Mouse (Mus musculus) CH12.LX (cell line): ENCODE measurements around the gene Ntrk3. TPM values are rescaled to one million over a fixed set of nuclear protein-coding genes. Genes with fewer than 3 reads are reported as not detected.

Experiments used
- DNase-seq: peaks from one replicate; pipeline ENCODE4 v3.0.0-alpha.2; 2013; ENCODE audit errors: extremely low read depth
- H3K27ac ChIP-seq: 2 replicates; pipeline ENCODE4 v1.5.1; 2012; ENCODE audit warnings: low read depth, mild to moderate bottlenecking, control low read depth, moderate library complexity; ENCODE audit not compliant: insufficient read depth
- H3K27me3 ChIP-seq: replicated peaks from 2 replicates; pipeline ENCODE3; 2012; ENCODE audit warnings: inconsistent platforms
- H3K36me3 ChIP-seq, 2 experiments: replicated peaks in 1 of 2; 2 replicates each; pipeline versions ENCODE3 to v1.6.1; 2012; ENCODE audit warnings: inconsistent platforms in 1 of 2, low read length in 1 of 2, mild to moderate bottlenecking in 1 of 2, mixed read lengths in 1 of 2, moderate library complexity in 1 of 2; ENCODE audit not compliant: control insufficient read depth in 1 of 2, insufficient read depth in 1 of 2
- H3K4me1 ChIP-seq, 2 experiments: 2 replicates each; pipeline ENCODE4 v1.6.1; 2012; ENCODE audit warnings: inconsistent platforms in 1 of 2, moderate library complexity in 1 of 2; ENCODE audit not compliant: insufficient read depth in 2 of 2, control insufficient read depth in 1 of 2
- H3K4me2 ChIP-seq: 2 replicates; pipeline ENCODE4 v1.6.1; 2012; ENCODE audit warnings: low read depth, mild to moderate bottlenecking, control low read depth; ENCODE audit not compliant: poor library complexity, insufficient read depth, severe bottlenecking
- H3K4me3 ChIP-seq, 3 experiments: fragments of 150-350 bp in 1 of 3; sonication (generic) in 1 of 3; replicated peaks in 1 of 3; 2 replicates each; pipeline versions ENCODE3 to v1.5.1; 2011 to 2012; ENCODE audit warnings: low read depth in 2 of 3, low read length in 2 of 3, mild to moderate bottlenecking in 2 of 3, moderate library complexity in 2 of 3, control low read depth in 1 of 3, improper control_type of control experiment in 1 of 3, inconsistent platforms in 1 of 3, mixed read lengths in 1 of 3; ENCODE audit not compliant: poor library complexity in 1 of 3
- H3K79me2 ChIP-seq: replicated peaks from 2 replicates; pipeline ENCODE4 v1.6.1; 2012; ENCODE audit warnings: mild to moderate bottlenecking, moderate library complexity; ENCODE audit not compliant: control insufficient read depth, poor library complexity, insufficient read depth, severe bottlenecking; ENCODE audit errors: extremely low read depth
- H3K9ac ChIP-seq: 2 replicates; pipeline ENCODE4 v1.6.1; 2012; ENCODE audit warnings: low read depth, mild to moderate bottlenecking, control low read depth, moderate library complexity; ENCODE audit not compliant: insufficient read depth
- H3K9me3 ChIP-seq: replicated peaks from 2 replicates; pipeline ENCODE3; 2012; ENCODE audit warnings: low read length, inconsistent platforms, mixed read lengths
- BHLHE40 ChIP-seq: IDR thresholded peaks from 2 replicates; pipeline ENCODE4 v1.6.1; 2011; ENCODE audit warnings: mild to moderate bottlenecking, low read depth, low read length, improper control_type of control experiment
- CHD1 ChIP-seq: IDR thresholded peaks from 2 replicates; pipeline ENCODE4 v1.6.1; 2012; ENCODE audit warnings: low read depth, low read length, improper control_type of control experiment, inconsistent platforms
- ELF1 ChIP-seq: IDR thresholded peaks from 2 replicates; pipeline ENCODE4 v1.6.1; 2014; ENCODE audit warnings: low read depth, mild to moderate bottlenecking, inconsistent platforms, low read length, improper control_type of control experiment
- EP300 ChIP-seq: IDR thresholded peaks from 2 replicates; pipeline ENCODE4 v1.6.1; 2011; ENCODE audit warnings: low read length, improper control_type of control experiment
- ETS1 ChIP-seq: conservative IDR thresholded peaks from 2 replicates; pipeline ENCODE4 v1.6.1; 2012; ENCODE audit warnings: low read depth, mild to moderate bottlenecking, inconsistent platforms, low read length, improper control_type of control experiment, moderate library complexity
- GABPA ChIP-seq: IDR thresholded peaks from 2 replicates; pipeline ENCODE4 v1.6.1; 2012; ENCODE audit warnings: low read depth, low read length, improper control_type of control experiment, inconsistent platforms; ENCODE audit not compliant: insufficient replicate concordance
- JUN ChIP-seq: IDR thresholded peaks from 2 replicates; pipeline ENCODE4 v1.6.1; 2011; ENCODE audit warnings: low read depth, mild to moderate bottlenecking, low read length, improper control_type of control experiment, moderate library complexity; ENCODE audit not compliant: insufficient read depth
- MEF2A ChIP-seq: IDR thresholded peaks from 2 replicates; pipeline ENCODE4 v1.6.1; 2014; ENCODE audit warnings: low read depth, mild to moderate bottlenecking, inconsistent platforms, low read length, improper control_type of control experiment, borderline replicate concordance
- NELFE ChIP-seq: IDR thresholded peaks from 2 replicates; pipeline ENCODE4 v1.6.1; 2011; ENCODE audit warnings: low read depth, low read length, improper control_type of control experiment
- POLR2AphosphoS2 ChIP-seq: IDR thresholded peaks from 2 replicates; pipeline ENCODE4 v1.6.1; 2011; ENCODE audit warnings: low read depth, low read length, improper control_type of control experiment
- RCOR1 ChIP-seq: conservative IDR thresholded peaks from 2 replicates; pipeline ENCODE4 v1.6.1; 2012; ENCODE audit warnings: low read depth, mild to moderate bottlenecking, inconsistent platforms, low read length, improper control_type of control experiment
- SMC3 ChIP-seq: IDR thresholded peaks from 2 replicates; pipeline ENCODE4 v1.6.1; 2011; ENCODE audit warnings: low read depth, low read length, improper control_type of control experiment
- TCF12 ChIP-seq: IDR thresholded peaks from 2 replicates; pipeline ENCODE4 v1.6.1; 2014; ENCODE audit warnings: low read depth, mild to moderate bottlenecking, inconsistent platforms, low read length, improper control_type of control experiment
- UBTF ChIP-seq: IDR thresholded peaks from 2 replicates; pipeline ENCODE4 v1.6.1; 2012; ENCODE audit warnings: low read depth, mild to moderate bottlenecking, inconsistent platforms, low read length, improper control_type of control experiment, moderate library complexity
- ZC3H11A ChIP-seq: IDR thresholded peaks from 2 replicates; pipeline ENCODE4 v1.6.1; 2012; ENCODE audit warnings: low read depth, mild to moderate bottlenecking, inconsistent platforms, low read length, improper control_type of control experiment
- ZNF384 ChIP-seq: IDR thresholded peaks from 2 replicates; pipeline ENCODE4 v1.6.1; 2012; ENCODE audit warnings: low read depth, low read length, improper control_type of control experiment, inconsistent platforms
- dilution Hi-C: fragments of 300-500 bp; cut with MboI; formaldehyde crosslinking; loops from 2 replicates; pipeline ENCODE4 v1.14.3; 2020; ENCODE audit warnings: low sequenced_read_pairs; ENCODE audit not compliant: extremely low pct_unique_long_range_greater_than_20kb, extremely low pct_ligation_motif_present
- in situ Hi-C: fragments of 300-500 bp; cut with MboI; formaldehyde crosslinking; loops from 3 replicates; pipeline ENCODE4 v1.14.3; 2019; ENCODE audit warnings: low sequenced_read_pairs, low pct_ligation_motif_present, low pct_unique_long_range_greater_than_20kb, mixed read lengths
- polyA plus RNA-seq: library from polyadenylated mRNA; unstranded; fragments of >175 nt; gene quantifications from 2 replicates; pipeline ENCODE4 v1.2.1, GENCODE M21; 2012; ENCODE audit warnings: low read depth; ENCODE audit not compliant: insufficient read length
- total RNA-seq, 2 experiments: library from RNA; depleted of rRNA; stranded (reverse); fragments of 300-350 nt in 1 of 2; fragments of >200 nt in 1 of 2; gene quantifications; 2 replicates each; pipeline ENCODE4 v1.2.3; 2012 to 2014

Gene Ntrk3
- total and polyA plus RNA-seq, 3 experiments, result 0.21 TPM; not detected in 2

- no peak overlapping the region for H3K27ac ChIP-seq
- TF ChIP-seq ZNF384, result no peak
- no peak for TF ChIP-seq SMC3
- TF ChIP-seq RCOR1, result no peak
- TF ChIP-seq POLR2AphosphoS2, result no peak
- peaks cover 61% of the 10 kb centered on the region for H3K9me3 ChIP-seq
- no peak for DNase-seq
- H3K4me3 ChIP-seq, result no peak overlapping the region
- dilution Hi-C loops (no loop called here), in situ Hi-C loops (no loop called here)
- no peaks in the 10 kb centered on the region for H3K27me3 ChIP-seq
- H3K4me1 ChIP-seq, result no peaks in the 10 kb centered on the region
- H3K36me3 ChIP-seq, result no peaks in the 10 kb centered on the region
- no peak overlapping the region for H3K9ac ChIP-seq
- H3K4me2 ChIP-seq, result no peak overlapping the region
- H3K79me2 ChIP-seq, result no peaks in the 10 kb centered on the region
Measured at GRCm38 (mm10) chr7:78384111-78384510, 353.7 kb downstream of the Ntrk3 start.

DNA sequence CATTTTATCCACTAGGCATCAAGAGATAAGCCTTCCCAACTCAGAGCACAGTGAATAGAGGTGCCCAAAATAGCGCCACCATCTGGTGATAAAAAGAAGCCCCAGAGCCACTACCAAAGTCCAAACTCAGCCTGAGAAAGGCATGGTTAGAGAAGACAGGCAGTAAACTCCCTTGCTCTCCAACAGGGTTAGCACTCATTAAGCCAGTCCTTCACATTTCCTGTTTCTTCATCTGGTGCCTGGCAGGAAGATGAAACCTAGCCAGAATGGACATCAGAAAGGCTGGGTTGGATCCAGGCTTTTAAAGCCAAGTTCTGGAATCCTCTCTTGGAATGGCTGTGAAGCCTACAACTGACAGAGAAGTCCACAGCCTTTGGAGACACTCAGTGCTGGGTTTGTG is 355.7 kb downstream of the Ntrk3 start:
- dilution Hi-C loops, result no loop called here
- DNase-seq, result no peak
- Histone ChIP-seq H3K36me3 (no peaks in the 10 kb centered on the region), H3K9ac (no peak overlapping the region), H3K4me2 (no peak overlapping the region), H3K27me3 (no peaks in the 10 kb centered on the region), H3K79me2 (no peaks in the 10 kb centered on the region), H3K9me3 (peaks cover 63% of the 10 kb centered on the region), H3K4me3 (no peak overlapping the region), H3K27ac (no peak overlapping the region), H3K4me1 (no peaks in the 10 kb centered on the region)
- in situ Hi-C loops, result no loop called here
- TF ChIP-seq RCOR1 (no peak), UBTF (no peak), GABPA (no peak), JUN (no peak), EP300 (no peak), ZNF384 (no peak), BHLHE40 (no peak), POLR2AphosphoS2 (no peak), CHD1 (no peak), MEF2A (no peak), NELFE (no peak), TCF12 (no peak), ETS1 (no peak), ZC3H11A (no peak), ELF1 (no peak)
